8 mouse cellular contexts compared by ENCODE assay signal in the genomic region with DNA sequence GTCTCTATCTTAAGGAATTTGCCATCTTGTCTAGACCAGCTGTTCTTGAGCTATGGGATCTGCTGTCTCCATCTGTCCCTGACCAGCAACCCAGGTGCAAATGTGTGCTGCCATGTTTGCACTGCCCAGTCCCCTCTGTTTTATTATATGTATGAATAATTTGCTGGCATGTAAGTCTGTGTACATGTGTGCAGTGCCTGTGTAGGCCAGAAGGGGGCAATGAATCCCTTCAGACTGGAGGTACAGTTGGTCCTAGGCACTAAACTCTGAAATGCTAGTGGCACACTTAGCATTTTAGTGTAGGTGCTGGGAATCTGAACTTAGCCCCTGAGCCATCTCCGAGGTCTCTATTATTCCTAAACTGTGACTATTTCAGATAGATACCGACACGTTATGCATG. TPM values are rescaled to one million over a fixed set of nuclear protein-coding genes. Genes with fewer than 3 reads are reported as not detected.
DNase-seq lines count a peak whose midpoint lies in the region; ATAC-seq and TF ChIP-seq lines count a peak whose summit lies in the region.

No protein-coding gene starts in this region.

- peaks cover 77% of the 10 kb centered on the region for H3K36me3 ChIP-seq in heart, postnatal 0 days (replicated peaks; ENCODE audit: control insufficient read depth, insufficient read depth, low read length)
- H3K36me3 ChIP-seq in neural tube, embryonic 11.5 days (ENCODE audit: control insufficient read depth, insufficient read depth, low read length): peaks cover 12% of the 10 kb centered on the region

- H3K27ac ChIP-seq in heart, postnatal 0 days (ENCODE audit: low read depth): no peak overlapping the region
- H3K27ac ChIP-seq in neural tube, embryonic 11.5 days (ENCODE audit: low read depth, low read length): no peak overlapping the region

- in situ Hi-C loops in Patski (cut with MboI; ENCODE audit: low pct_unique_long_range_greater_than_20kb): loop anchor here (10.0 kb wide), 1 partner anchor 129 kb away; no protein-coding TSS in a partner anchor

- H3K9me3 ChIP-seq in heart, postnatal 0 days (replicated peaks; ENCODE audit: control insufficient read depth, low read length): no peaks in the 10 kb centered on the region
- no peaks in the 10 kb centered on the region for H3K9me3 ChIP-seq in neural tube, embryonic 11.5 days (ENCODE audit: control insufficient read depth, low read length)

- POLR2A ChIA-PET in Patski (lab: Charles Lee): no interaction called here

- H3K4me1 ChIP-seq in heart, postnatal 0 days (ENCODE audit: control insufficient read depth, insufficient read depth): no peaks in the 10 kb centered on the region
- no peaks in the 10 kb centered on the region for H3K4me1 ChIP-seq in neural tube, embryonic 11.5 days (ENCODE audit: control insufficient read depth, insufficient read depth, low read length)

- WGBS in heart, postnatal 0 days: 93% methylated on average over 3 of the region's 3 CpGs
- 95% methylated on average over 3 of the region's 3 CpGs for WGBS in neural tube, embryonic 11.5 days

- H3K27me3 ChIP-seq in Patski: no peaks in the 10 kb centered on the region
- no peaks in the 10 kb centered on the region for H3K27me3 ChIP-seq in heart, postnatal 0 days (ENCODE audit: control insufficient read depth, insufficient read depth, low read length)
- H3K27me3 ChIP-seq in neural tube, embryonic 11.5 days (ENCODE audit: control insufficient read depth, insufficient read depth, low read length): no peaks in the 10 kb centered on the region

- no peak overlapping the region for H3K4me3 ChIP-seq in heart, postnatal 0 days (ENCODE audit: low read depth, low read length)
- no peak overlapping the region for H3K4me3 ChIP-seq in neural tube, embryonic 11.5 days (ENCODE audit: low read depth, low read length)

- CTCF ChIA-PET in Patski (lab: Charles Lee): interaction anchor here (2.5 kb wide), 1 partner anchor 10 kb away, joined by 8 read pairs; no protein-coding TSS in a partner anchor

- TF ChIP-seq EP300 in heart, postnatal 0 days (IDR thresholded peaks at IDR 0.05; ENCODE audit: low read depth): no peak

- intact Hi-C loops in left cerebral cortex, postnatal 14 days (cut with DNase I): no loop called here

- DNase-seq in layer of hippocampus, adult 11-12 months (ENCODE audit: low spot score): peak; percentile 52
- no peak for DNase-seq in layer of hippocampus, adult 9-10 months (ENCODE audit: low spot score)
- no peak for DNase-seq in Patski (ENCODE audit: low read depth, low spot score)
- peak; percentile 44 for DNase-seq in c-Kit-positive CD71-positive TER-119-positive erythroid progenitor cells, embryonic 14.5 days (ENCODE audit: low spot score)
- peak; percentile 24 for DNase-seq in heart, postnatal 0 days (ENCODE audit: low spot score)
- peak; percentile 49 to 52 for DNase-seq in left cerebral cortex, postnatal 14 days (ENCODE audit: low spot score in 2 of 2)
- peak; percentile 42 for DNase-seq in neural tube, embryonic 11.5 days (ENCODE audit: low spot score)
- DNase-seq in MN1 (ENCODE audit: low spot score): no peak

- no peak overlapping the region for H3K4me2 ChIP-seq in heart, postnatal 0 days (ENCODE audit: low read depth, low read length)
- H3K4me2 ChIP-seq in neural tube, embryonic 11.5 days (ENCODE audit: low read depth): no peak overlapping the region

- no peak for ATAC-seq in Patski
- no peak; the same call in 1 of the 2 replicates for ATAC-seq in heart, postnatal 0 days (ENCODE audit: insufficient read depth, low read depth)
- ATAC-seq in neural tube, embryonic 11.5 days (ENCODE audit: insufficient read depth, low FRiP score, low TSS enrichment): no peak

- TF ChIP-seq CTCF in Patski (IDR thresholded peaks at IDR 0.05): peak; percentile 68
- peak; percentile 63 for TF ChIP-seq CTCF in heart, postnatal 0 days (IDR thresholded peaks at IDR 0.05; ENCODE audit: low read depth)

- H3K9ac ChIP-seq in heart, postnatal 0 days (replicated peaks; ENCODE audit: low read depth, low read length): no peak overlapping the region
- no peak overlapping the region for H3K9ac ChIP-seq in neural tube, embryonic 11.5 days (ENCODE audit: low read length)

RNA-seq across cellular contexts. Expression of a gene that starts 58.9 kb away (rescaled TPM):
- polyA plus RNA-seq in Patski (2021): 64.2 TPM
- 27.3 and 40.2 TPM in 2 replicates for total RNA-seq in heart, postnatal 0 days (2014; rRNA removed; ENCODE audit: low replicate concordance)
- 7.5 and 8.5 TPM in 2 replicates for polyA plus RNA-seq in heart, postnatal 0 days (2015; fragmentation: Nextera tagmentation; extraction: Ambion mirVana)
- 10 to 100 TPM; 67.4 to 68.7 TPM for total RNA-seq in left cerebral cortex, postnatal 14 days (2021)
- 23.3 and 26.8 TPM in 2 replicates for polyA plus RNA-seq in neural tube, embryonic 11.5 days (2014; fragmentation: Nextera tagmentation; extraction: Ambion mirVana)

Comparison
In these comparisons a context has a peak if more than half of its experiments do, and no peak if none do; other contexts are left out.
1. DNase-seq: peak in layer of hippocampus, adult 11-12 months (single experiment), c-Kit-positive CD71-positive TER-119-positive erythroid progenitor cells, embryonic 14.5 days (single experiment), heart, postnatal 0 days (single experiment), left cerebral cortex, postnatal 14 days (2 of 2) and neural tube, embryonic 11.5 days (single experiment); none in layer of hippocampus, adult 9-10 months (single experiment), Patski (single experiment) and MN1 (single experiment).